Mouse (Mus musculus): ENCODE data around the gene Timm22.

Gene Timm22

GRCm38 (mm10) chr11:76436009-76436408 is 29.3 kb downstream of the Timm22 start:
- DNase-seq (ENCODE audit: low spot score): no peak

GRCm38 (mm10) chr11:76436864-76437437 is 30.2 kb downstream of the Timm22 start:
- peak; percentile 51 for DNase-seq (ENCODE audit: low spot score)

GRCm38 (mm10) chr11:76439666-76440065 is 32.9 kb downstream of the Timm22 start:
- no peak for DNase-seq (ENCODE audit: low spot score)

GRCm38 (mm10) chr11:76445459-76445858 is 38.7 kb downstream of the Timm22 start:
- no peak for DNase-seq (ENCODE audit: low spot score)

- DNase-seq (ENCODE audit: low spot score): no peak
Measured at GRCm38 (mm10) chr11:76446251-76446650, 39.5 kb downstream of the Timm22 start.

- DNase-seq (ENCODE audit: low spot score): peak; percentile 48
Measured at GRCm38 (mm10) chr11:76449520-76450201, 42.9 kb downstream of the Timm22 start.

GRCm38 (mm10) chr11:76450202-76450561 is 43.4 kb downstream of the Timm22 start:
- no peak for DNase-seq (ENCODE audit: low spot score)

- DNase-seq (ENCODE audit: low spot score): peak; percentile 30
Measured at GRCm38 (mm10) chr11:76454492-76454891, 47.7 kb downstream of the Timm22 start.

- peak; percentile 47 for DNase-seq (ENCODE audit: low spot score)
Measured at GRCm38 (mm10) chr11:76456233-76456632, 49.5 kb downstream of the Timm22 start.

GRCm38 (mm10) chr11:76456897-76457296 is 50.1 kb downstream of the Timm22 start:
- no peak for DNase-seq (ENCODE audit: low spot score)

- no peak for DNase-seq (ENCODE audit: low spot score)
Measured at GRCm38 (mm10) chr11:76458730-76459129, 52.0 kb downstream of the Timm22 start.

- no peak for DNase-seq (ENCODE audit: low spot score)
Measured at GRCm38 (mm10) chr11:76459489-76459888, 52.7 kb downstream of the Timm22 start.

GRCm38 (mm10) chr11:76461201-76461600 is 54.4 kb downstream of the Timm22 start:
- DNase-seq (ENCODE audit: low spot score): no peak

GRCm38 (mm10) chr11:76461696-76462095 is 54.9 kb downstream of the Timm22 start:
- no peak for DNase-seq (ENCODE audit: low spot score)

- no peak for DNase-seq (ENCODE audit: low spot score)
Measured at GRCm38 (mm10) chr11:76465879-76466278, 59.1 kb downstream of the Timm22 start.

Measured in ovary, adult 18-20 months (tissue).